ENCODE assay signal across 20 mouse cellular contexts in the genomic region with DNA sequence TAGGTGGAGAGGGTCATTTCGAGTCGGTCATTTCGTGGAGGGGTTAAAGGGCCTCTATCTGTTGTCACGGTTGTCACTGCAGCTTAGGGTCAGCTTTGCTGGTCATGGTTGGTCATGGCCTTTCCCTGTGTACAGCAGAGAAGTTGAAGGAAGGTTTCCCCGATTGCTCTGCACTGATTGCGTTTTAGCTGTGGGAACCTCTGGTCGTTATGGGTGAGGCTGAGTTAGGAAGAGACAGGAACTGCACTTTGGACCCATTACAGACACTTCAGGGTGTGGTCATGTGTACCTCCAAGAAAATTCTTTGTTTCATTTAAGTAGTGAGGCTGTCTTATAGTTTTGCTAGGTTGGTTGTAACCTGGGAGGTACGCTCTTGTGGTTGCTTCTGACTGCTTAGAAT. TPM values are rescaled to one million over a fixed set of nuclear protein-coding genes. Genes with fewer than 3 reads are reported as not detected.
"Had no signal": no experiment of that assay in that cellular context is flagged by ENCODE, and none has a peak within 500 bp of the region (broad histone marks: within the 10 kb centered on the region; RNA-seq: fewer than 3 reads in every experiment).

No protein-coding gene starts in this region.

- H3K36me3 ChIP-seq: limb, embryonic 12.5 days; limb, embryonic 15.5 days; neural tube, embryonic 13.5 days had no signal

- ATAC-seq: inflammation-experienced regulatory T-cells, adult 6 months; liver, postnatal 0 days; lung, postnatal 0 days; midbrain, embryonic 16.5 days had no signal

- H3K27ac ChIP-seq: limb, embryonic 12.5 days; limb, embryonic 15.5 days; liver, embryonic 14.5 days; macrophage; neural tube, embryonic 13.5 days had no signal

- DNase-seq: kidney, adult 9 months; kidney, postnatal 14 days; kidney, postnatal 4 days; left cerebral cortex, postnatal 4 days; liver, postnatal 0 days; lung, embryonic 14.5 days; thymus, adult 18-20 months; thymus, postnatal 14 days; thymus, postnatal 4 days had no signal

- H3K9me3 ChIP-seq: limb, embryonic 12.5 days; limb, embryonic 15.5 days; neural tube, embryonic 13.5 days had no signal

- H3K4me3 ChIP-seq: limb, embryonic 12.5 days; limb, embryonic 15.5 days; myocyte; neural tube, embryonic 13.5 days had no signal

- H3K9ac ChIP-seq: limb, embryonic 12.5 days; limb, embryonic 15.5 days; liver, embryonic 14.5 days; liver, postnatal 0 days; lung, embryonic 14.5 days; neural tube, embryonic 13.5 days had no signal

- H3K4me2 ChIP-seq: limb, embryonic 12.5 days; limb, embryonic 15.5 days; liver, embryonic 11.5 days; lung, embryonic 14.5 days; neural tube, embryonic 13.5 days had no signal

- H3K27me3 ChIP-seq: limb, embryonic 12.5 days; limb, embryonic 15.5 days; neural tube, embryonic 13.5 days had no signal

RNA-seq across cellular contexts. Expression of gene Uaca, which starts 21.2 kb away (rescaled TPM):
- total RNA-seq: monocyte, adult 5-6 weeks had no signal
